Mouse (Mus musculus): ENCODE results near the gene Kif3b.
"Not testable (repeated sequence)": the region's sequence is repeated elsewhere in the genome, so short reads cannot be mapped to it uniquely, and the experiment has no call there.

Gene Kif3b

DNA sequence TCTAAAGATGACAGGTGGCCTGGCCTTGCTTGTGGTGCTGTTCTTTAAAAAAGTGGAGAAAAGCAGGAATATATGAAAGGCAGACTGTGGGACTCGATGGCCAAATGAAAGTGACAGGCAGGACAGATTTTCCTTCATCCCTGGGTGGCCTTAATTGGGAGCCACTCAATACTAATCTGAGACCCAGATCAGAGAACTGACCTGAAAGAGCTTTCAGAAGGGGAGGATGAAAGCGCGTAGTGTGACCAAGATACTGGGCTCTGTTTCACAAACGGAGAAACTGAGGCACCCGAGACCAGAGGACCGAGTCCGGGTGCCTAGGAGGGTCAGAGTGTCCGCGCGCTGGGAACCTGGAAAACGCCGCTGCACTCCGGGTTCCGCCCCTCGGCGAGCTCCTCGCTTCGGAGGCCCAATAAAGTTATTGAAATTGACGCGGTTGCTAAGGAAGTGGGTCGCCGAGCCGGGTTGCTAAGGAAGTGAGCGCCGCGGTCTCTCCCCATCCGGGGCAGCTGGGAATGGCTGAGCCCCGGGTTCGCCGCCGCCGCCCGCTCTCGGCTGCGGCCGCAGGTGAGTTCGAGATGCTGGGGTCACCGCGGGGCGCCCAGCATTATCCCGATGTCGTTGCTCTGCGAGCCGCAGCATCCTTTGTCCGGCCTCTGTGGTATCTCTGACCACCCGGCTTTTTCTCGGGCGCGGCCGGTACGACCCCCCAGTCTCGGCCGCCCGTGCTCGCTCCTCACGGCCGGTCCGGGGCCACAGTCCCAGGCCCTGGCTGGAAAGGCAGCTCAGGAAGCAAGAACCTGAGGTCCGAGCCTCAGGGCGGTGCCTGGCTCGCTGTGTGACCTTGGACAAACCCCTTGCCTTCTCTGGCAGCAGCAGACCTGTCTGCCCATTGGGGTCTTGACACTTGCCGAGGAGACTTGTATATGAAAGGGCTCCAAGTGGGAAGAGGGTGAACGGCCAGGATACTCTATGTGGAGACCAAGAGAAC, at the start of gene Kif3b:
Kif3b (plus strand) TSS at position 476 of the 991 bp plus-strand sequence.
- peak; percentile 90 for DNase-seq (ENCODE audit: low spot score)

DNA sequence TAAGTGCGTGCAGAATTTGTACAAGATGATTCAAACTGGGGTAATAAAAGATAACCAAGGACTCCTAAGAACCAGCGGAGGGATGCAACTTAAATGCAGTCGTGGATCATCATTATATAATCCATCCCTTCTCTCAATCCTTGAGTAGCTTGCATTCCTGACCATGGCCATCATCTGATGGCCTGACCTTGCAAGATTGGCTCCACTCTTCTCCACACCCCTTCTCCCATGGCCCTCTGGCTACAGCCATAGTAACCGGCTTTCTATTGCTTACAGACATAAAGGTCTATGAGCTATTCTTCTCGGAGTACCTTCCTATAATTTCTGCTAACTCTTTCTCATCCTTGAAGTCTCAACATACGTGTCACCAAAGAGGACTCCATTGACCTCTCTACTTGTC, 49.1 kb upstream of the Kif3b start:
- DNase-seq (ENCODE audit: low spot score): no peak

DNA sequence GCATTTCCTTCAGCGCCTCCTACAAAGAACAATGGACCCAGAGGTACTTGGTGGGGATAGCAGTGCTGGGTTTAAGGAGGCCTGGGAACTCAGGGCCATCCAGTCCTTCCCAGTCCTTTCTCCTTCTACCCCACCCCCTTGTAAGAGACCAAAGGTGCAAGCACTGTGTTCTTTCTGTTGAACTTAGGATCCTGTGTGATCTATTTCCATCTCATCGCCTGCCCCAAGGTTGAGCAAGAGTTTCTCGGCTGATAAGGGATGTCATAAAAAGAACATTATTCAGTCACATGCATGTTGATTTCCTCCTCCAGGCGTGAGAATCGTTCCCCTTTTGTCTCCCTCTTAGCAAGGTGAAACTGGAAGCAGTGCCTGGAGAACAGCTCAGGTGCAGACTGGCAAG, 41.5 kb upstream of the Kif3b start:
- DNase-seq (ENCODE audit: low spot score): no peak

DNA sequence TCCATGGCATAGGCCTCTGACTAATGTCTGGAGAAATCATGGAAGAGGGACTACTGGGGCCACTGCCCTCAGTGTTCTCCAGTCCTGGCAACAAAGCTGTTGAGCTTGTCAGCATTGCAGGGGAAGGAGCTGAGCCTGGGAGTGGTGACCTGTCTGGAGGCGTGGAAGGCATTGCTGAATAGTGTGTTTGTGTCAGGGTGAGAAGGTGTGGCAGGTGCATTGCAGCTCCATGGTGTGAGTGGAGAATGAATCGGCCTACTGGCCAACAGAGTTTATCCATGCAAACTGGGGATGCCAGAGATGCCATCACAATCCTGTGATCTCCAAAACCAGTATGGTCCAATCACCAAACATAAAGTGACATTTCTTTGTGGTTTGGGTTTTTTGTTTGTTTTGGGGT, 34.6 kb upstream of the Kif3b start:
- DNase-seq (ENCODE audit: low spot score): no peak

DNA sequence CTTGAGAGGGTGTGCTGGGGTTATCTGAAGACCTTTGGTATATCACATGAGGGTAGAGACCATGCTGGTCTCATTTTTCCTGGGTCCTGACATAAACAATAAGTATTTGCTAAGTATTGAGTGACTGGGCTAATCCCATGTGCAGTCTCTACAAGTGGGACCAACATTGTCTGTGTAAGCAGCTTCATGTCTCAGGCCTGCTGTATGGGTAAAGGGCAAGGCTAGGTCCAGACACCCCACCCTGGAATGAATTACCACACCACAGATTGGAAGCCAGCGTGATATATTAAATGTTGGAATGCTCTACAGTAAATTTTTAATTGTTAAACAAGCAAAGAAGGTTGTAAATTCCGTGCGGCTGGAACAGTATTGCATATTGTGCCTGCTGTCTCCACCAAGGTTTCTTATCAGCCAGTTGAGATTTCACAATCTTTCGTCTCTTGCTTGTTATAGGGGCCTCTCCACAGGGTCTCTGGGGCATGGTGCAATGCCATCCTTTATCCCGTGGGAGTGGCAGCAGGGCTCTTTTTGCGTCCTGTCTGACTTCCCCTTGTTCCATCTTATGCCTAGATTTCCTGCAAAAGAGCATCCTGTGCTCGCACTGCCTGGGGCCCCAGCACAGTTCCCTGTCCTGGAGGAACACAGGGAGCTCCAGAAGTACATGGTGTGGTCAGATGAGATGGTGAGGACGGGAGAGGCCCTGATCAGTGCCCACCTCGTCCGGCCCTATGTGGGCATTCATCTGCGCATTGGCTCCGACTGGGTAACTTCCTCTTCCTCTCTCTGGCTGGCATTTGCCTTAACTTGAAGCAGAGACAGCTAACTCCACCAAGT, 32.0 kb upstream of the Kif3b start:
- DNase-seq (ENCODE audit: low spot score): no peak

DNA sequence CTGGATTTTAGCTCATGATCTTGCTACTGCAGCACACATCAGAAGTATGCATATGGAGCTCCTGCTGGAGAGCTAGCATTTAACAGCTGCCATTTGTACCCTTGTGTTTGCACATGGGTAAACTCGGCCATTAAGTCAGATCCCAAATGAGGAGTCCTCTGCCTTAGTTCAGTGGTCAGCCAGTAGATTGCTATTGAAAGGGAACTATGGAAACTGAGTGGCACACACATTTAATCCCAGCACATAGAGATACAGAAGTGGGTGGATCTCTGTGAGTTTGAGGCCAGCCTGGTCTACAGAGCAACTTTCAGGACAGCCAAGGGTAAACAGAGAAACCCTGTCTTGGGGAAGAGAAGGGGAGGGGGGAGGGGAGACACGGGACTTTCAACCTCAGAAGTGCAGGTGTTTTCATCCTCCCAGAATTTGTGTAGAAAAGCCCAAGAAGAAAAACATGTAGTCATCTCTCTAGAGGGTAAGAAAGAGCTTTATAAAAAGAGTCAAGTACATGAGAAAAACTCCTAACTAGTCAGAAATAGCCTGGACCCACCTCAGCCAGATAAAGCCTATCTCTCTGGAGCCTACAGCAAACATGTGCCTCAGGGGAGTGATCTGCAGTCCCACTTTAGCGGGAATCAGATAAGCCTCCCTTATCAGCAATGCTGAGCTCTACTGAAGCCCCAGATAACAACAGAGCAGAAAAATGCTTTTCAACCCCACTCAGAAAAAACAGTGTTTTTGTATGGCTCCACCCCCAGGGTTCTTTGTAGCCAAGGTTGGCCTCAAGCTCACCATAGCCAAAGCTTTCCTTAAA, 31.1 kb upstream of the Kif3b start:
- no peak for DNase-seq (ENCODE audit: low spot score)

DNA sequence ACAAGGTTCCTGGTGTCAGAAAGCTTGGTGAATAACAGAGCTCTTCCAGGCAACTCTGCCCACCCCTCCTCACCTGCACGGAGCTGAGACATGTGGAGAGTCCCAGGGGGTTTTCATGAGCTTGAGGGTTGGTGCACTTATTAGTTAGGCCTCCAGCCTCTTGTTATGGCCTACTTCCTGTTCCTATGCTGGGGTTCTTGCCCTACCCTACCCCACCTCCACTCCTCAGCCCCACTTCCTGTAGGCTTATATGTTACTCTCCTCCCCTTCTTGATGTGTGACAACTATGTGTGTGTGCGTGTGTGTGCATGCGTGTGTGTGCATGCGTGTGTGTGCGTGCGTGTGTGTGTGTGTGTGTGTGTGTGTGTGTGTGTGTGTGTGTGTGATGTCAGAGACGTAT, 28.2 kb upstream of the Kif3b start:
- DNase-seq (ENCODE audit: low spot score): no peak

DNA sequence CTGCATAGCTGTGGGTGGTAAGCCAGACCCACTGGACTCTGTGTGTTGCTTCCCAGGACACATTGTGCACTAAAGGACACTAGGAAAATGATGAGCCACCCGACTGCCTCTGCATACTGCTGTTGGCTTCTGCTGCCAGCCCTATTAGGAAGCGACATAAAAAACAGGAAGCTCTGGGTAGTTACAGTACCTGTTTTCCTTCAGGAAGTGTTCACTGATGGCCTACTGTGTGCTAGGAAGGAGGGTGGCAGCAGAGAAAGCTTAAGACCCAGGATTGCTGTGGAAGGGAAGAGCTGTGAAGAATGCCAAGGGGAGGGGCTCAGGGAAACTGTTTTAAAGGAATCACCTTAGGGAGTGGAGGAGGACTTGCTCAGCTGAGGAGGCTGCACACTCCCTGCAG, 23.9 kb upstream of the Kif3b start:
- no peak for DNase-seq (ENCODE audit: low spot score)

DNA sequence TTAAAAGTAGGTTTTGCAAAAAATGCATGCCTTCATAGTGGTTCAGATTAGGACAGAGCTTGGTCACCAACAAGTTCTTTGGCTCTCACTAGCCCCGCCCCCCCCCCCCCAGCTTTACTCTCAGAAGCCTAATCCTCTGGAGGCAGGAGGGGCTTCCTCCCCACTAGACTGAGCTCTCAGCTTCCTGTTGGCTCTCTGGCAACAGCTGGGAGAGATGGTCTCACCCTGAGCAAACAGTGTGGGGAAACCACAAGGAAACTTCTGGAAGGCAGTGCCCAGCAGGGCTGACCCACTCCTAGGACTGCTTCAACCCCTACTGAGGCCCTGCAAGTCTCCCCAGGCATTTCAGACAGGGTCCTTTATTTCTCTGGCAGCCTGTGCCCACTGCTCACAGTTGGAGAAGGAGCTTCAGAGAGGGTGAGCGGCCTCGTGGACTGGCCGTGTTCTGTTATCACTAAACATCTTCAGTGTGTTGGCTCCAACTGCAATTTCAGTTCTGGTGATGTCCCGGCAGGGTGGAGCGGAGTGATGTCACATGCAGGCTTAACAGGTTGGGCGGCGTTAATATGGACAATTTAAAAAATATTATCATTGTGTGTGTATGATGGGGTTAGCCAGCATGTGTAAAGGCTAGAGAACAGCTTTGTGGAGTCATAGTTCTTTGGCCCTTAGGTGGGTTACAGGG, 20.8 kb upstream of the Kif3b start:
- DNase-seq (ENCODE audit: low spot score): not testable (repeated sequence)

DNA sequence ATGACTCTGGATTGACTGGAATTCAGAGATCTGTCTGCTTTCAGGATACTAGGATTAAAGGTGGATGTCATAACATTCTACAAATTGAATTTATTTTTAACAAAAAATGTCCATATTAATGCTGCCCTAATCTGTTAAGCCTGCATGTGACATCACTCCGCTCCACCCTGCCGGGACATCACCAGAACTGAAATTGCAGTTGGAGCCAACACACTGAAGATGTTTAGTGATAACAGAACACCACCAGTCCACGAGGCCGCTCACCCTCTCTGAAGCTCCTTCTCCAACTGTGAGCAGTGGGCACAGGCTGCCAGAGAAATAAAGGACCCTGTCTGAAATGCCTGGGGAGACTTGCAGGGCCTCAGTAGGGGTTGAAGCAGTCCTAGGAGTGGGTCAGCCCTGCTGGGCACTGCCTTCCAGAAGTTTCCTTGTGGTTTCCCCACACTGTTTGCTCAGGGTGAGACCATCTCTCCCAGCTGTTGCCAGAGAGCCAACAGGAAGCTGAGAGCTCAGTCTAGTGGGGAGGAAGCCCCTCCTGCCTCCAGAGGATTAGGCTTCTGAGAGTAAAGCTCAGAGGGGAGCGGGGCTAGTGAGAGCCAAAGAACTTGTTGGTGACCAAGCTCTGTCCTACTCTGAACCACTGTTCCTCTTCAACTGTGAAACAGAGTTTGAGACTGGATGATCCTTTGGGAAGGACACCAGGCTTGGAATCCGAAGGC, 16.9 kb upstream of the Kif3b start:
- not testable (repeated sequence) for DNase-seq (ENCODE audit: low spot score)

DNA sequence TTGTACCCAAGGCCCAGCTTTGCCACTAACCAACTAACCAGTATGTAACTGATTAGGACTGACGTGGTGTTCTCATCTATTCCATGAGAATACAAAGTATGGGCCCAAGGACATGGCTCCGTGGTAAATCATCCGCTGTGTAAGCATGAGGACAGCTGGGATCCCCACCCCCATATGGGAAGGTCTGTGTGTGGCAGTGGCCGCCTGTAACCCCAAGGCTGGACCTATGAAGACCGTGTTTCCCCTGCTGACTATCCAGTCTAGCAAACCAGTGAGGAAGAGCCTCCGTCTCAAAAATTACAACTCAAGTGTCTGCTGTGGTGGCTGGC, 16.3 kb upstream of the Kif3b start:
- DNase-seq (ENCODE audit: low spot score): no peak

DNA sequence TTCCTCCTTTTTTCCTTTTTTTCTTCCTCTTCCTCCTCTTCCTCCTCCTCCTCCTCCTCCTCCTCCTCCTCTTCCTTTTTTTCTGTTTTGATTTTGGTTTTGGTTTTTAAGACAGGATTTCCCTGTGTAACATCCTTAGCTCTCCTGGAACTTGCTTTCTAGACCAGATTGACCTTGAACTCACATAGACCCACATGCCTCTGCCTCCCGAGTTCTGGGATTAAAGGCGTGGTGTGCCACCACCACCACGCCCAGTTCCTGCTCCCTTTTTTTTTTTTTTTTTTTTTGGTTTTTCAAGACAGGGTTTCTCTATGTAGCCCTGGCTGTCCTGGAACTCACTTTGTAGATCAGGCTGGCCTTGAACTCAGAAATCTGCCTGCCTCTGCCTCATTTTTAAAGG, 15.6 kb upstream of the Kif3b start:
- not testable (repeated sequence) for DNase-seq (ENCODE audit: low spot score)

DNA sequence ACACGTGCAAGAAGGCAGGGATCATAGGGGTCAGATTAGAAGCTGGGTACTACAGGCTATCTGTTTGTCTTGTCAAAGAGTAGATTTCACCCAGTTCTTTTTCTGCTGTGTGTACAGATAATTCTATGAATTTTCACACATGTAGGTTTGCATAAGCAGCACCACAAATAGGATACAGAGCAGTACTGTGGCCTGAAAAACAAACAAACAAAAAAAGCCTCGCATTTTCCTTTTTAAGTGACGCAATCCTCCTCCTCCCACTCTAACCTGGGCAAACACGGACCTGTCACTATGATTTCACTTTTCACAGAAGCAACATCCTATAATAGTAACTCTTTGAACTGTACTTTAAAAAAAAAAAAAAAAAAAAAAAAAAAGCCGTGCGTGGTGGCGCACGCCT, 14.8 kb upstream of the Kif3b start:
- no peak for DNase-seq (ENCODE audit: low spot score)

DNA sequence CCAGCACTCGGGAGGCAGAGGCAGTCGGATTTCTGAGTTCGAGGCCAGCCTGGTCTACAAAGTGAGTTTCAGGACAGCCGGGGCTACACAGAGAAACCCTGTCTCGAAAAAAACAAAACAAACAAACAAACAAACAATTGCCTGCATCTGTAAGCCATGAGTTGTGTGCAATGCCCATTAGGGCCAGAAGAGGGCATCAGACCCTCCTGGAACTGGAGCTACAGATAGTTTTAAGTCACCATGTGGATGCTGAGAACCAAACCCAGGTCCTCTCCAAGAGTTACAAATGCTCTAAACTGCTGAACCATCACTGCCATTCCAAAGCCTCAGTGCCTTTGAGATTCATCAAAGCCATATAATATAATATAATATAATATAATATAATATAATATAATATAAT, 14.4 kb upstream of the Kif3b start:
- not testable (repeated sequence) for DNase-seq (ENCODE audit: low spot score)

DNA sequence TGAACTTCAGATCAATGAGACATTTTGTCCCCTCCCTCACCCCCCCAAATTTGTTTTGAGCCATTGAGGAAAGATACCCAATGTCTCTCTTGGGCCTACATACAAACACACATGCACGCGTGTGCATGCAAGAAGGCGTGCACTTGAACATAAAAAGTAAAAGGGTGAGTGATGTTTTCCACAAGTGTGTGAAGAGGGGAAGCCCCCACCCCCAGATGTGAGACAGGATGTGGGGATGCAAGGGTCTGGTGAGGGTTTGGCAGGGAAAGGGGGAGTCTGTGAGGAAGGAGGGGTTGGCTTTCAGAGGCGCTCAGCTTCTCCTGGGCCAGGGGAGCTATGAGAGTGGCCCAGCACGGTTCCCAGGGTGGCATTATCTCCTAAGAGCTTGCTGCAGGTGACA, 12.9 kb upstream of the Kif3b start:
- DNase-seq (ENCODE audit: low spot score): no peak

DNA sequence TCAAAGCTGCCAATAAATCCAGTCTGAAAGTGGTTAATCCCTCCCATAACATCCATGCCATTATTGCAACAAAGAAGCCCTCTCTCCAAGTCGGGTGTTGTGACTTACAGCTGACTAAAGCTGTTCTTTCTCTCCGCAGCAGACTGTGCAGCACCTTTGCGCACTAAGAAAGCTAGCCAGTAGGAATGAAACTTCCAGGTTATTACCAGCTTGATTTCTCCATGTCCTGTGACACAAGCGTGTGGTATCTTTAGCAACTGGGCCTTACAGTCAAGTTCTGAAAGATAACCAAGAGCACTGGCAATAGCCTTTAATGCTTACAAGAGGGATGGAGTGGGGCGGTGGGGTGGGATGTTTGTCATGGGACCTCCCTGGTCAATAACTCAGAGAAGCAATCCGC, 7.3 kb upstream of the Kif3b start:
- DNase-seq (ENCODE audit: low spot score): no peak

DNA sequence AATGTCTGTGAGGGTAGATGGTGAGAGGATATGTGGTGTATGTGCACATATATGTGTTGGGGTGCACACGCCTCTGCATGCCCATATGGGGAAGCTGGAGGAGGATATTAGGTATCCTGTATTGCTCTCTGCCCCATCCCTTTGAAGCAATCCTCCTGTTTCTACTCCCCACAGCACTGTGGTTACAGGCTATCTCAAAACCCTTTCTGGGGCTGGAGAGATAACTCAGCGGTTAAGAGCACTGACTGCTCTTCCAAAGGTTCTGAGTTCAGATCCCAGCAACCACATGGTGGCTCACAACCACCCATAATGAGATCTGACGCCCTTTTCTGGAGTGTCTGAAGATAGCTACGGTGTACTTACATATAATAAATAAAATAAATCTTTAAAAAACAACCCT, 4.7 kb upstream of the Kif3b start:
- no peak for DNase-seq (ENCODE audit: low spot score)

DNA sequence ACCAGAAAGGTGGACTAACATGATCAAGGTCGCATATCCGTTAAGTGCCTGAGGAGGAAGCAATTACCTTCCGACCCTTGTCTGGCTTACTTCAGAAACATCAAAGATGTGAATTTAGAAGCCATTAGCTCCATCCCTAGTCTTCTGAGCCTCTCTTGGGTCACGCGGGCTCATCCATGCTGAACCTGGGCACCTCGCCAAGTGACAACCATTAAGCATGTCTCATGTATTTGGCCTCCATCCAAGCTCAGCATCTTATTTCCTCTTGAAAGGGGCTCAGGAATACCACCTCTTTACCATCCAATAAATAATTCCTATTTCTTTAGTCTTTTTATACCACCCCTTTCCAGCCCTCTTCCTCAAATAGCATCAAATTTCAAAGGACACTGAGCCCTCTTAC, 3.4 kb upstream of the Kif3b start:
- no peak for DNase-seq (ENCODE audit: low spot score)

DNA sequence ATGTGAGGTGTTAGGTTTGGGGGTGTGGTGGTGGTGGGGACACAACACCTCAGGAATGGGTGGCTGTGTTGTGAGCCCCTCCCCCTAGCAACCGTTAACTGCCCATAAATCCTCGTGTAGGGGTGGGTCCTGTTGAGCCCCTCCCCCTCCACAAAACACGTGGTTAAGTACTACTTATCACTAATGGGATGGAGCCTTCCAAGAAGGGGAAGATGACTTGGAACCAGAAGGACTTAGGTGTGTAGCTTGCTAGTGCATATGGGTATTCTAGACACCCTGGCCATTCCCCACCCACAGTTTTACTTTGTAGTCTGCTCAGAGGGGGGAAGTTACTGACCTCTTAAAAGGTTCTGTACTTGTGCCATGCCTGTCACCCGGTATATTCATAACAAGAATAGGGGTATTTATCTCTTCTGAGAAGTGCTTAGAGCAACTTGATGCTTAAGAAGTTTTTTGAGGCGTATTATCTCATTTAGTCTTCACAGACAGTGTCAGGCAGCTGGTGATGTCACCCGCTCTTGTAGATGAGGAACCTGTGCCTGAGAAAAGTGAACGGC, 1.2 kb downstream of the Kif3b start:
- DNase-seq (ENCODE audit: low spot score): peak; percentile 51

DNA sequence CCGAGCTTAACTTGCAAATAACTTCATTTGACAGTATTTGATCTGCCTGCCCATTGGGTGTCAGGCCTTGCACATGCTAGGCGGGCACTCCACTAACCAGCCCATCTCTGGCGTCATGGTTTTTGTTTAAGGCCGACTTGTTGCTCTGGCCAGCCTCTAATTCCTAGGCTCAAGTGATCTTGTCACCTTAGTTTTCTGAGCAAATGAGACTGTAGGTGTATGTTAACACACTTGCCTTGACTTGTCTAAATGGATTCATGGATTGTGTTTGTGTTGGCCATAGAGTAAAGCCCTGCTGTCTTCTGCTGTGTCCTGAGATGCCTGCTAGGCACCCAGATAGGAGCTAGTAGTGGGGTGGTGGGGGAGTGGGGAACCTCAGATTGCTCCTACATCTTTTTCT, 4.0 kb downstream of the Kif3b start:
- no peak for DNase-seq (ENCODE audit: low spot score)

DNA sequence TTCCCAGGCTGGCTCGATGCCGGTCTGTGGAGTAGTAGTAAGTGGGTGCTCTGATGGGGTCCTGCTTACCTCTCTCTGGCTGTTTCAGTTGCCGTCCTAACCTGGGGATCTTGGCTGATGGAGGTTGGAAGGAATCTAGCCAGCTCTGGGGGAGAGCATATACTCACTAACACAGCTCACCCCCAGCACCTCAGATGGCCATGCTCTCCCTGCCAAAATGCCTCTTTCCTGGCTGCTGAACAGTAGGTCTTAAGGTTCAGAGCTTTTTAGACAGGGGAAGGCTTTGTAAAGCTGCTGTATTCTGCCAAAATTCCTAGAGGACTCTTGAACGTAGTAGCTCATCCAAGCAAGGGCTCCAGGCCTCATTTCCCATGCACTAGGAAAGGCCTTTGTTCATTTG, 6.6 kb downstream of the Kif3b start:
- DNase-seq (ENCODE audit: low spot score): no peak

Data from testis, postnatal 14 days (tissue).